Mouse (Mus musculus): ENCODE measurements around the gene Gstm6.

GRCm38 (mm10) chr3:107928691-107929090 lies 14.9 kb downstream of the Gstm6 start:
- TF ChIP-seq POLR2A (IDR thresholded peaks at IDR 0.05; ENCODE audit: control insufficient read depth, extremely low read depth, insufficient read depth, low read length, poor library complexity) = no peak
- no peak for TF ChIP-seq CTCF (IDR thresholded peaks at IDR 0.05; ENCODE audit: borderline replicate concordance, control insufficient read depth, extremely low read depth, insufficient read depth, low read length, poor library complexity)
